20 mouse cellular contexts compared by ENCODE assay signal in the genomic region with DNA sequence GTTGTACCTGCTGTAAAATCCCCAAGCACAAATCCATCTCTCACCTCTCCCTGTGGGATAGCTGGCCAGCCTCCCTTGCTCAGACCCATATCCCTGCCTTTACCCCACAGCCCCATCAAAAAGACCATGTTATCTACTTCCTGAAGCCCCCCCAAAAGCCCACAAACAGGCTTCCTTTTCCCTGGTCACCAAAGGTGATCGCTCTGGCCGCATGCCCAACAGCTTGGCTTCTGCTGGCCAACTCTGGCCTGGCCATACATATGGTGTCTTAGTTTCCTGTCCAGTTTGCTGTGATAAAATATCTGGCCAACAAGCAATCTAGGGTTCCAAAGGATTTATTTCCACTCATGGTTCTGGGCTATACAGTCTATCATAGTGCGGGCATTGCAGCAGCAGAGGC. TPM values are rescaled to one million over a fixed set of nuclear protein-coding genes. Genes with fewer than 3 reads are reported as not detected.
"Had no signal": no experiment of that assay in that cellular context is flagged by ENCODE, and none has a peak within 500 bp of the region (broad histone marks: within the 10 kb centered on the region; RNA-seq: fewer than 3 reads in every experiment).

No protein-coding gene starts in this region.

- H3K4me3 ChIP-seq: embryonic facial prominence, embryonic 10.5 days; embryonic facial prominence, embryonic 12.5 days; embryonic facial prominence, embryonic 13.5 days; embryonic facial prominence, embryonic 15.5 days; erythroblast, embryonic 14.5 days; forebrain, embryonic 10.5 days; forebrain, embryonic 12.5 days; forebrain, embryonic 13.5 days; forebrain, embryonic 15.5 days; gastrocnemius, adult 2 months; heart, adult 2 months; heart, embryonic 10.5 days had no signal

- H3K27me3 ChIP-seq: forebrain, embryonic 15.5 days had no signal

- H3K27ac ChIP-seq: embryonic facial prominence, embryonic 10.5 days; embryonic facial prominence, embryonic 12.5 days; embryonic facial prominence, embryonic 13.5 days; embryonic facial prominence, embryonic 15.5 days; forebrain, embryonic 12.5 days; forebrain, embryonic 13.5 days; forebrain, embryonic 15.5 days; gastrocnemius, adult 2 months; heart, adult 2 months; heart, embryonic 10.5 days had no signal

- DNase-seq: cerebellum, adult 9-10 months; cerebellum, adult 9-11 months; cerebellum, postnatal 36 days; embryo, embryonic 11 days; forebrain, postnatal 0 days; gastrocnemius, adult 2 months; gastrocnemius, postnatal 10 days; gastrocnemius, postnatal 25 days; gastrocnemius, postnatal 36 days; heart, adult 2 months had no signal

- H3K4me1 ChIP-seq: forebrain, embryonic 13.5 days; forebrain, embryonic 15.5 days had no signal

RNA-seq across cellular contexts. Expression of a gene that starts 38.9 kb away (rescaled TPM):
- polyA plus RNA-seq: erythroblast, embryonic 14.5 days had no signal
